Mouse (Mus musculus) thymus, postnatal 14 days (tissue): ENCODE data around the gene Rnase9.

Experiments used
- DNase-seq: peaks from one replicate; pipeline ENCODE4 v3.0.0; 2021

Gene Rnase9

GRCm38 (mm10) chr14:51041769-51042168 lies at the start of gene Rnase9:
Rnase9 (minus strand) TSS chr14:51041869.
- no peak for DNase-seq

GRCm38 (mm10) chr14:51090077-51090781 lies 48.6 kb upstream of the Rnase9 start:
- peak; percentile 87 for DNase-seq

- no peak for DNase-seq
Observed at GRCm38 (mm10) chr14:51089674-51090076, 48.0 kb upstream of the Rnase9 start.

GRCm38 (mm10) chr14:51088970-51089673 lies 47.5 kb upstream of the Rnase9 start:
- peak; percentile 96 for DNase-seq

- peak; percentile 85 for DNase-seq
Observed at GRCm38 (mm10) chr14:51088166-51088969, 46.7 kb upstream of the Rnase9 start.

GRCm38 (mm10) chr14:51087762-51088161 lies 46.1 kb upstream of the Rnase9 start:
- no peak for DNase-seq

- no peak for DNase-seq
Observed at GRCm38 (mm10) chr14:51085911-51086310, 44.2 kb upstream of the Rnase9 start.

- DNase-seq = no peak
Observed at GRCm38 (mm10) chr14:51085086-51085485, 43.4 kb upstream of the Rnase9 start.

- no peak for DNase-seq
Observed at GRCm38 (mm10) chr14:51083805-51084204, 42.1 kb upstream of the Rnase9 start.

- DNase-seq = peak; percentile 76
Observed at GRCm38 (mm10) chr14:51082599-51083581, 41.2 kb upstream of the Rnase9 start.

- DNase-seq = no peak
Observed at GRCm38 (mm10) chr14:51081035-51081434, 39.4 kb upstream of the Rnase9 start.

GRCm38 (mm10) chr14:51079180-51079579 lies 37.5 kb upstream of the Rnase9 start:
- no peak for DNase-seq

- no peak for DNase-seq
Observed at GRCm38 (mm10) chr14:51074335-51074734, 32.7 kb upstream of the Rnase9 start, which contains the start of gene Olfr750. Olfr750 (minus strand) TSS chr14:51074435.

- peak; percentile 66 for DNase-seq
Observed at GRCm38 (mm10) chr14:51069617-51070016, 27.9 kb upstream of the Rnase9 start.

GRCm38 (mm10) chr14:51068956-51069355 lies 27.3 kb upstream of the Rnase9 start:
- DNase-seq = no peak

GRCm38 (mm10) chr14:51060761-51061160 lies 19.1 kb upstream of the Rnase9 start:
- DNase-seq = no peak

- DNase-seq = no peak
Observed at GRCm38 (mm10) chr14:51057401-51057831, 15.7 kb upstream of the Rnase9 start, which contains the start of gene Rnase12. Rnase12 (minus strand) TSS chr14:51057661.

- no peak for DNase-seq
Observed at GRCm38 (mm10) chr14:51054243-51055237, 12.9 kb upstream of the Rnase9 start.

- no peak for DNase-seq
Observed at GRCm38 (mm10) chr14:51053176-51053575, 11.5 kb upstream of the Rnase9 start.

- no peak for DNase-seq
Observed at GRCm38 (mm10) chr14:51051941-51052340, 10.3 kb upstream of the Rnase9 start.

- DNase-seq = no peak
Observed at GRCm38 (mm10) chr14:51050063-51050462, 8.4 kb upstream of the Rnase9 start, which contains the start of gene Rnase11. Rnase11 (minus strand) TSS chr14:51050163.
